Mouse (Mus musculus): Measurements from ENCODE around the gene Entpd7. TPM values are rescaled to one million over a fixed set of nuclear protein-coding genes. Genes with fewer than 3 reads are reported as not detected.
A peak's percentile ranks its signal among the peaks of the same experiment; 100 is the strongest.

Gene Entpd7
- polyA plus RNA-seq, 1 experiment from 2014 or later = 9.5 TPM

- Histone ChIP-seq H3K4me2 (ENCODE audit: low read depth, low read length) (no peak overlapping the region), H3K9ac (ENCODE audit: low read length) (no peak overlapping the region), H3K36me3 (ENCODE audit: control insufficient read depth, insufficient read depth, low read length) (peaks cover 8% of the 10 kb centered on the region), H3K4me3 (ENCODE audit: low read length) (no peak overlapping the region), H3K27ac (ENCODE audit: low read length) (0 out of 2 replicates have a peak overlapping the region, but pooled peaks have one; percentile 22), H3K4me1 (replicated peaks; ENCODE audit: control insufficient read depth, insufficient read depth, low read length) (peaks cover 2% of the 10 kb centered on the region), H3K27me3 (ENCODE audit: control insufficient read depth, insufficient read depth, low read depth, low read length) (no peaks in the 10 kb centered on the region), H3K9me3 (ENCODE audit: control insufficient read depth, low read length) (no peaks in the 10 kb centered on the region)
- 62% methylated on average over 20 of the region's 22 CpGs for WGBS
- ATAC-seq (ENCODE audit: low read depth) = no peak
Observed at GRCm38 (mm10) chr19:43711159-43711916, 21.9 kb downstream of the Entpd7 start.

DNA sequence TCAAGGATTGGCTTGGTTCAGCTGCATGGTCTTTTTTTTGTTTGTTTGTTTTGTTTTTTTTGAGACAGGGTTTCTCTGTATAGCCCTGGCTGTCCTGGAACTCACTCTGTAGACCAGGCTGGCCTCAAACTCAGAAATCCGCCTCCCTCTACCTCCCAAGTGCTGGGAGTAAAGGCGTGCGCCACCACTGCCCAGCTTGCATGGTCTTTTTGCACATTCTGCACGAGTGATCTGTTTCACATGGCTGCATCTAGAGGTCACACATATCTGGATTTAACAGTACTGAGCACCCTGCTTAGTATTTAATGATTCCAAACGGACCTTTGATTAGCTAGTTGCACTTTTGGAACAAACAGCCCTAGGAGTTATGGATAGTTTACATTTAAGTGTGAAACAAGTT, 22.5 kb downstream of the Entpd7 start:
- no peaks in the 10 kb centered on the region for H3K27me3 ChIP-seq (ENCODE audit: control insufficient read depth, insufficient read depth, low read depth, low read length)
- no peak for ATAC-seq (ENCODE audit: low read depth)
- no peak overlapping the region for H3K9ac ChIP-seq (ENCODE audit: low read length)
- H3K36me3 ChIP-seq (ENCODE audit: control insufficient read depth, insufficient read depth, low read length) = peaks cover 8% of the 10 kb centered on the region
- no peak overlapping the region for H3K4me2 ChIP-seq (ENCODE audit: low read depth, low read length)
- 72% methylated on average over 5 of the region's 5 CpGs for WGBS
- no peaks in the 10 kb centered on the region for H3K9me3 ChIP-seq (ENCODE audit: control insufficient read depth, low read length)
- H3K4me3 ChIP-seq (ENCODE audit: low read length) = no peak overlapping the region
- no peak overlapping the region for H3K27ac ChIP-seq (ENCODE audit: low read length)
- peaks cover 2% of the 10 kb centered on the region for H3K4me1 ChIP-seq (replicated peaks; ENCODE audit: control insufficient read depth, insufficient read depth, low read length)

- no peak overlapping the region for H3K4me2 ChIP-seq (ENCODE audit: low read depth, low read length)
- H3K27me3 ChIP-seq (ENCODE audit: control insufficient read depth, insufficient read depth, low read depth, low read length) = no peaks in the 10 kb centered on the region
- 95% methylated on average over 11 of the region's 11 CpGs for WGBS
- no peak for ATAC-seq (ENCODE audit: low read depth)
- H3K36me3 ChIP-seq (ENCODE audit: control insufficient read depth, insufficient read depth, low read length) = peaks cover 2% of the 10 kb centered on the region; the same call in 1 of the 2 replicates
- H3K27ac ChIP-seq (ENCODE audit: low read length) = no peak overlapping the region
- no peaks in the 10 kb centered on the region for H3K9me3 ChIP-seq (ENCODE audit: control insufficient read depth, low read length)
- no peak overlapping the region for H3K4me3 ChIP-seq (ENCODE audit: low read length)
- H3K4me1 ChIP-seq (replicated peaks; ENCODE audit: control insufficient read depth, insufficient read depth, low read length) = no peaks in the 10 kb centered on the region
- H3K9ac ChIP-seq (ENCODE audit: low read length) = no peak overlapping the region
Observed at GRCm38 (mm10) chr19:43720061-43720460, 30.6 kb downstream of the Entpd7 start.

- H3K4me1 ChIP-seq (replicated peaks; ENCODE audit: control insufficient read depth, insufficient read depth, low read length) = no peaks in the 10 kb centered on the region
- H3K4me3 ChIP-seq (ENCODE audit: low read length) = no peak overlapping the region
- H3K36me3 ChIP-seq (ENCODE audit: control insufficient read depth, insufficient read depth, low read length) = peaks cover 2% of the 10 kb centered on the region; the same call in 1 of the 2 replicates
- no peak overlapping the region for H3K27ac ChIP-seq (ENCODE audit: low read length)
- no peaks in the 10 kb centered on the region for H3K27me3 ChIP-seq (ENCODE audit: control insufficient read depth, insufficient read depth, low read depth, low read length)
- H3K9me3 ChIP-seq (ENCODE audit: control insufficient read depth, low read length) = no peaks in the 10 kb centered on the region
- H3K9ac ChIP-seq (ENCODE audit: low read length) = no peak overlapping the region
- ATAC-seq (ENCODE audit: low read depth) = no peak
- 80% methylated on average over 8 of the region's 8 CpGs for WGBS
- no peak overlapping the region for H3K4me2 ChIP-seq (ENCODE audit: low read depth, low read length)
Observed at GRCm38 (mm10) chr19:43722891-43723290, 33.4 kb downstream of the Entpd7 start.

GRCm38 (mm10) chr19:43723501-43723900, 34.0 kb downstream of the Entpd7 start:
- H3K4me3 ChIP-seq (ENCODE audit: low read length) = no peak overlapping the region
- no peak overlapping the region for H3K9ac ChIP-seq (ENCODE audit: low read length)
- H3K27me3 ChIP-seq (ENCODE audit: control insufficient read depth, insufficient read depth, low read depth, low read length) = no peaks in the 10 kb centered on the region
- no peak overlapping the region for H3K4me2 ChIP-seq (ENCODE audit: low read depth, low read length)
- ATAC-seq (ENCODE audit: low read depth) = no peak
- no peak overlapping the region for H3K27ac ChIP-seq (ENCODE audit: low read length)
- no peaks in the 10 kb centered on the region for H3K4me1 ChIP-seq (replicated peaks; ENCODE audit: control insufficient read depth, insufficient read depth, low read length)
- WGBS = 68% methylated on average over 8 of the region's 10 CpGs
- no peaks in the 10 kb centered on the region for H3K9me3 ChIP-seq (ENCODE audit: control insufficient read depth, low read length)
- H3K36me3 ChIP-seq (ENCODE audit: control insufficient read depth, insufficient read depth, low read length) = peaks cover 8% of the 10 kb centered on the region

GRCm38 (mm10) chr19:43724194-43724593, 34.7 kb downstream of the Entpd7 start:
- 89% methylated on average over 20 of the region's 20 CpGs for WGBS
- Histone ChIP-seq H3K27ac (ENCODE audit: low read length) (no peak overlapping the region), H3K27me3 (ENCODE audit: control insufficient read depth, insufficient read depth, low read depth, low read length) (no peaks in the 10 kb centered on the region), H3K9ac (ENCODE audit: low read length) (no peak overlapping the region), H3K9me3 (ENCODE audit: control insufficient read depth, low read length) (no peaks in the 10 kb centered on the region), H3K36me3 (ENCODE audit: control insufficient read depth, insufficient read depth, low read length) (peaks cover 10% of the 10 kb centered on the region), H3K4me2 (ENCODE audit: low read depth, low read length) (no peak overlapping the region), H3K4me1 (replicated peaks; ENCODE audit: control insufficient read depth, insufficient read depth, low read length) (no peaks in the 10 kb centered on the region), H3K4me3 (ENCODE audit: low read length) (no peak overlapping the region)
- ATAC-seq (ENCODE audit: low read depth) = no peak

GRCm38 (mm10) chr19:43724821-43725220, 35.3 kb downstream of the Entpd7 start:
- ATAC-seq (ENCODE audit: low read depth) = no peak
- H3K9me3 ChIP-seq (ENCODE audit: control insufficient read depth, low read length) = no peaks in the 10 kb centered on the region
- no peak overlapping the region for H3K4me3 ChIP-seq (ENCODE audit: low read length)
- H3K27ac ChIP-seq (ENCODE audit: low read length) = no peak overlapping the region
- no peak overlapping the region for H3K4me2 ChIP-seq (ENCODE audit: low read depth, low read length)
- no peak overlapping the region for H3K9ac ChIP-seq (ENCODE audit: low read length)
- peaks cover 10% of the 10 kb centered on the region for H3K36me3 ChIP-seq (ENCODE audit: control insufficient read depth, insufficient read depth, low read length)
- 84% methylated on average over 7 of the region's 7 CpGs for WGBS
- H3K4me1 ChIP-seq (replicated peaks; ENCODE audit: control insufficient read depth, insufficient read depth, low read length) = no peaks in the 10 kb centered on the region
- H3K27me3 ChIP-seq (ENCODE audit: control insufficient read depth, insufficient read depth, low read depth, low read length) = no peaks in the 10 kb centered on the region

DNA sequence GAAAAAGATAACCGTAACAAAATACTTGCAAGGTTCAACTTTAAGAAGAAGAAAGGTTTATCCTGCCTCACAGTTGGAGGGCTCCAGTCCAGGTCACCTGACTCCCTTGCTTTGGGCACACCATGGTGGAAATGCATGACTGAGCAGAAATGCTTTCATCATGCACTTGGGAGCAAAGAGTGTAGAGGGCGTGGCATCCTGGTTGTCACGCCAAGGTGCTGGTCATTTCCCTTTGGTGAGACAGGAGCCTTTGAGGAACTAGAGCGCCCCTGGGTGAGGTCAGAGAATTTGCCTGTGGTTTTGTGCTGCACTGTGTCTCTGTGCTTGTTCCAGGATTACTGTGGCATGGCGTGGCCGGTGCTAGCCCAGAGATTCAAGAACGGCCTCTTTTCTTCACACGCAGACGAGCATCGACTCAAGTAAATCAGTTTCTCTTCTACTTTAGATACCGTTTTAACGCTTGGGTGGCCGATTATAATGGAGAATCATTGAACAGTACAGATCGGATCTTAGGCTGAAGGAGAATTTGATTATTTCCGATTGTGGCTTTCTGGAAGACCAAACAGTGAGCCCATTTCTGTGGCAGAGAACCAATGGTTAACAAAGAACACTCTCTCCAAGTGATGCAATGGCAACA, 37.2 kb downstream of the Entpd7 start:
- Histone ChIP-seq H3K9me3 (ENCODE audit: control insufficient read depth, low read length) (no peaks in the 10 kb centered on the region), H3K36me3 (ENCODE audit: control insufficient read depth, insufficient read depth, low read length) (peaks cover 10% of the 10 kb centered on the region), H3K27ac (ENCODE audit: low read length) (no peak overlapping the region), H3K9ac (ENCODE audit: low read length) (no peak overlapping the region), H3K4me3 (ENCODE audit: low read length) (no peak overlapping the region), H3K4me2 (ENCODE audit: low read depth, low read length) (no peak overlapping the region), H3K4me1 (replicated peaks; ENCODE audit: control insufficient read depth, insufficient read depth, low read length) (no peaks in the 10 kb centered on the region; the same call in 1 of the 2 replicates), H3K27me3 (ENCODE audit: control insufficient read depth, insufficient read depth, low read depth, low read length) (no peaks in the 10 kb centered on the region)
- 91% methylated on average over 15 of the region's 15 CpGs for WGBS
- no peak for ATAC-seq (ENCODE audit: low read depth)

DNA sequence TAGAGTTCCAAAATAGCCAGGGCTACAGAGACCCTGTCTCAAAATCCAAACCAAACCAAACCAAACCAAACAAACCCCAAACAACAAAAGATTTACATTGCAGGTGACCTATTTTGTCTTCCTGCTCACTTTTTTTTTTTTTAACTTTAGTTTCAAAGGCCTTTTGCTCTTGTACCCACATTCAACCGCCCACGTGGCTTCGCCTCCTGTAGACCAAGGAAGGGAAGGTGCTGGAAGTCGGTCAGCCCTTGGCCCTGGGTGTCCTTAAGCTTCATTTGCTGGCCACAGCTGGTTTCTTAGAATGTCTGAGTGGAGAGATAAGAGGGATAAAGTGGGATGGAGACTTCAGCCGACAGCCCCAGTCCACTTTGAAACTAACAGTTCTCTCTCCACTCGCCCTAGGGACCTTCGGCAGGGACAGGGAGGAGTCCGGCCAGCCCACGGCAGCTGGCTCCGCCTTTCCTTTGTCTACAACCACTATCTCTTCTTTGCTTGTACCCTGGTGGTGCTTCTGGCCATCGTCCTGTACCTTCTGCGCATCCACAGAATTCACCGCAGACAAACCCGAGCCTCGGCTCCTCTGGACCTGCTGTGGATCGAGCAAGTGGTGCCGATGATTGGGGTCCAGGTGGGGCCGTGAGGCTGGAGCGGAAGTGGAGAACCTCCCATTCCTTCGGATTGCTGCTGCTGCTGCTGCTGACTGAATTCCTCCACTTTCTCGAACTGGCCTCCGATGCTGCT, 40.0 kb downstream of the Entpd7 start:
- H3K9me3 ChIP-seq (ENCODE audit: control insufficient read depth, low read length) = no peaks in the 10 kb centered on the region
- ATAC-seq (ENCODE audit: low read depth) = peak; percentile 47; the same call in 1 of the 2 replicates
- no peak overlapping the region for H3K27ac ChIP-seq (ENCODE audit: low read length)
- peak overlapping the region; percentile 18 for H3K4me2 ChIP-seq (ENCODE audit: low read depth, low read length)
- WGBS = 38% methylated on average over 22 of the region's 22 CpGs
- H3K4me1 ChIP-seq (replicated peaks; ENCODE audit: control insufficient read depth, insufficient read depth, low read length) = no peaks in the 10 kb centered on the region; the same call in 1 of the 2 replicates
- H3K4me3 ChIP-seq (ENCODE audit: low read length) = peak overlapping the region; percentile 23
- peak overlapping the region; percentile 16; the same call in 1 of the 2 replicates for H3K9ac ChIP-seq (ENCODE audit: low read length)
- H3K27me3 ChIP-seq (ENCODE audit: control insufficient read depth, insufficient read depth, low read depth, low read length) = no peaks in the 10 kb centered on the region
- H3K36me3 ChIP-seq (ENCODE audit: control insufficient read depth, insufficient read depth, low read length) = peaks cover 9% of the 10 kb centered on the region

All from lung, embryonic 16.5 days (tissue).